Mouse (Mus musculus): Measurements from ENCODE around the gene Snx29. TPM values are rescaled to one million over a fixed set of nuclear protein-coding genes. Genes with fewer than 3 reads are reported as not detected.
"Not testable (repeated sequence)": the region's sequence is repeated elsewhere in the genome, so short reads cannot be mapped to it uniquely, and the experiment has no call there.

The Snx29 gene
- total and polyA plus RNA-seq, 2 experiments from 2014 or later: 8.2 to 18.7 TPM

DNA sequence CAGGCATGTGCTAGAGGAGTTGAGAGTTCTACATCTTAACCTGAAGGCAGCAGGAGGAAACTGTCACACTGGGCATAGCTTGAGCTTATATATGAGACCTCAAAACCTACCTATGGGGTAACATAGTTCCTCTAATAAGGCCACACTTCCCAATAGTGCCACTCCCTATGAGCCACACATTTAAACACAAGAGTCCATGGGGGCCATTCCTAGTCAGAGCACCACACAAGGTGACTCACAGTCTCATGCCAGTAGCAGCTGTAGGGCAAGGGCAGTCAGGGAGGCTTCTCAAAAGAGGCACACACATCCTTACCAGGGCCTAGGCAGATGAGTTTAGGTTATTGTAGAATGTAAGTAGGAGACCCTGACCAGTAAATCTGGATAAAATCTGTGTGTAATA is 119.8 kb downstream of the Snx29 start:
- H3K9ac ChIP-seq (replicated peaks; ENCODE audit: low read length): no peak overlapping the region
- DNase-seq (ENCODE audit: low spot score): no peak
- H3K27ac ChIP-seq: no peak overlapping the region
- H3K4me3 ChIP-seq (ENCODE audit: low read length): no peak overlapping the region
- no peaks in the 10 kb centered on the region for H3K4me1 ChIP-seq (ENCODE audit: insufficient read depth, low read length)
- no peak for TF ChIP-seq CTCF (IDR thresholded peaks at IDR 0.05; ENCODE audit: low read depth)
- no peaks in the 10 kb centered on the region for H3K9me3 ChIP-seq (ENCODE audit: low read length)
- ATAC-seq: no peak
- no peaks in the 10 kb centered on the region for H3K27me3 ChIP-seq (ENCODE audit: insufficient read depth, low read length)
- H3K36me3 ChIP-seq (ENCODE audit: insufficient read depth, low read length): 0 out of 2 replicates have a peak, but pooled peaks cover 2% of the 10 kb centered on the region
- H3K4me2 ChIP-seq (ENCODE audit: low read depth, low read length): no peak overlapping the region

DNA sequence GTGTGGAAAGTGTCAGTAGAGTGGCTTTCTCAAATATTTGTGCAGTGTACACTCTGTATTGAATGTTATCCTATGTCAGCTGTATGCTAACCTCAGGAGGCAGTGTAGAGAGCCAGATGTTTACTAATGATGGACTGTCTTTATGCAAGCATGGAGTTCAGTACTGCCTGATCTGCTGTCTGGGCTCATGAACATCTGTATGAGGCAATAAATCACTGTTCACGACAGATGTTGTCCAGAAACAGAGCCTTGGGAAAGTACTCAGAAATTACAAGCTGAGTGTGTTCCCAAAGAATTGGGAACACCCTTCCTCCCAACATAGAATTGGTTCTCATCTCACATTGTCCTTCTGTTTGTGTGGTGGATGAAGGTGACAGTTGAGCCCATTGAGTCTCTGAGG is 121.9 kb downstream of the Snx29 start:
- H3K9ac ChIP-seq (replicated peaks; ENCODE audit: low read length): no peak overlapping the region
- no peaks in the 10 kb centered on the region for H3K9me3 ChIP-seq (ENCODE audit: low read length)
- H3K4me2 ChIP-seq (ENCODE audit: low read depth, low read length): no peak overlapping the region
- no peaks in the 10 kb centered on the region for H3K27me3 ChIP-seq (ENCODE audit: insufficient read depth, low read length)
- ATAC-seq (no peak), DNase-seq (ENCODE audit: low spot score) (no peak)
- 0 out of 2 replicates have a peak, but pooled peaks cover 6% of the 10 kb centered on the region for H3K36me3 ChIP-seq (ENCODE audit: insufficient read depth, low read length)
- 90% methylated on average over 1 of the region's 1 CpGs for WGBS
- H3K4me3 ChIP-seq (ENCODE audit: low read length): no peak overlapping the region
- H3K27ac ChIP-seq: no peak overlapping the region
- no peak for TF ChIP-seq CTCF (IDR thresholded peaks at IDR 0.05; ENCODE audit: low read depth)
- H3K4me1 ChIP-seq (ENCODE audit: insufficient read depth, low read length): no peaks in the 10 kb centered on the region

DNA sequence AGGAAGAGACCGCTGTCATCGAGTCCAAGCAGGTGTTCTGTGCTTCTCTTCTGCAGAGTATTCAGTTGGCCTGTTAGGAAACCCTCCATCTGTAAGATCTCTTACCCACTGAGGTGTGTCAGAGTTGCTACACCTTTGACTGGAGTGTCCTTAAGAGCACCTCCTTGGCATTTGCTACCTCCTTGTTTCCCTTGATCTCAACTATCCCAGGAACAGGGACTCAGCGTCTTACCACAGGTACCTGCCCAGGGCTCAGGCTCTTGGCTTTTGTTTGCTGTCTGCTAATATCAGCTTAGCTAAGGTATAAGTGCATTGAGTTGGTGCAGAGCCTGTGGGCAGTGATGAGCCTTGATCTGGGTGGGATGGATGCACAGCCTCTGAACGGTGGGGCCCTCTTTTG is 124.3 kb downstream of the Snx29 start:
- no peaks in the 10 kb centered on the region for H3K27me3 ChIP-seq (ENCODE audit: insufficient read depth, low read length)
- 0 out of 2 replicates have a peak, but pooled peaks cover 10% of the 10 kb centered on the region for H3K36me3 ChIP-seq (ENCODE audit: insufficient read depth, low read length)
- ATAC-seq: no peak
- WGBS: 97% methylated on average over 4 of the region's 4 CpGs
- no peak overlapping the region for H3K27ac ChIP-seq
- H3K4me1 ChIP-seq (ENCODE audit: insufficient read depth, low read length): no peaks in the 10 kb centered on the region
- no peak overlapping the region for H3K9ac ChIP-seq (replicated peaks; ENCODE audit: low read length)
- no peak for DNase-seq (ENCODE audit: low spot score)
- H3K4me3 ChIP-seq (ENCODE audit: low read length): no peak overlapping the region
- H3K9me3 ChIP-seq (ENCODE audit: low read length): no peaks in the 10 kb centered on the region
- no peak overlapping the region for H3K4me2 ChIP-seq (ENCODE audit: low read depth, low read length)
- no peak for TF ChIP-seq CTCF (IDR thresholded peaks at IDR 0.05; ENCODE audit: low read depth)

DNA sequence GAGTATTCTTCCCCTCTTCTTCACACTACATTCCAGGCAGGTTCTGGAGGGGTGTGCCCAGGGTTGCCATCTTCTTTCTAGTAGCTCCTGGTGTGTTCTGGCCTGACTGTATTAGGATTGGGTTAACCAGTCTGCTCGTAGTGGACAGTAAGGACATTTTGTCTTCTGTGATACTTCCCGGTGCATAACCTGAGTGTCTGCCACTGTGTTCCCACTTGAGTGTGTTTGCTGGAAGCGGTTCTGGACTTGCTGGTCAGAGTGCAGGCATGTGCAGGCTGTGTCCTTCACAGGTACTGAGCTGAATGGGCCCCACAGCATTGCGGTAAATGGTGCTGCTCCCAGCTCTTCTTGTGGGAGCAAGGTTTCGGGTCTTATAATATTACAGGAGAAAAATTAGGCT is 125.2 kb downstream of the Snx29 start:
- ATAC-seq: no peak
- H3K9me3 ChIP-seq (ENCODE audit: low read length): no peaks in the 10 kb centered on the region

DNA sequence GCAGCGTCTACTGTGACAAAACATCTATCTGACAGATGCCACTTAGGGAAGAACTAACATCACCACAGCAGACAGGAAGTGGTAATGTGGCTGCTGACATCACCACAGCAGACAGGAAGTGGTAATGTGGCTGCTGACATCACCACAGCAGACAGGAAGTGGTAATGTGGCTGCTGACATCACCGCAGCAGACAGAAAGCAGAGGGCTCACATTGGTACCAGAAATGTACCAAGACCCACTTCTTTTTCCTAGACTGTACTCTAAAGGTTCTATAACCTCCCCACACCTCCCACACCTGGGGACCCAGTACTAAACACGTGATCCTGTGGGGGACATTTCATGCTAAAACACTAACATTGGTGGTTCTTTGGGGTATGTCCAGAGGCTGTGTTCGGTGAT is 126.0 kb downstream of the Snx29 start:
- not testable (repeated sequence) for H3K4me2 ChIP-seq (ENCODE audit: low read depth, low read length); ATAC-seq; H3K27me3 ChIP-seq (ENCODE audit: insufficient read depth, low read length); H3K4me3 ChIP-seq (ENCODE audit: low read length); DNase-seq (ENCODE audit: low spot score); H3K4me1 ChIP-seq (ENCODE audit: insufficient read depth, low read length); H3K9ac ChIP-seq (replicated peaks; ENCODE audit: low read length); H3K9me3 ChIP-seq (ENCODE audit: low read length); H3K27ac ChIP-seq
- peaks cover 26% of the 10 kb centered on the region for H3K36me3 ChIP-seq (ENCODE audit: insufficient read depth, low read length)
- 97% methylated on average over 4 of the region's 4 CpGs for WGBS

More for the DNA sequence above, 125.2 kb downstream of the Snx29 start:
- no peak for TF ChIP-seq CTCF (IDR thresholded peaks at IDR 0.05; ENCODE audit: low read depth)
- DNase-seq (ENCODE audit: low spot score): no peak
- WGBS: 94% methylated on average over 5 of the region's 5 CpGs
- Histone ChIP-seq H3K9ac (replicated peaks; ENCODE audit: low read length) (no peak overlapping the region), H3K4me1 (ENCODE audit: insufficient read depth, low read length) (no peaks in the 10 kb centered on the region), H3K4me3 (ENCODE audit: low read length) (no peak overlapping the region), H3K27ac (no peak overlapping the region), H3K4me2 (ENCODE audit: low read depth, low read length) (no peak overlapping the region), H3K36me3 (ENCODE audit: insufficient read depth, low read length) (0 out of 2 replicates have a peak, but pooled peaks cover 18% of the 10 kb centered on the region), H3K27me3 (ENCODE audit: insufficient read depth, low read length) (no peaks in the 10 kb centered on the region)

DNA sequence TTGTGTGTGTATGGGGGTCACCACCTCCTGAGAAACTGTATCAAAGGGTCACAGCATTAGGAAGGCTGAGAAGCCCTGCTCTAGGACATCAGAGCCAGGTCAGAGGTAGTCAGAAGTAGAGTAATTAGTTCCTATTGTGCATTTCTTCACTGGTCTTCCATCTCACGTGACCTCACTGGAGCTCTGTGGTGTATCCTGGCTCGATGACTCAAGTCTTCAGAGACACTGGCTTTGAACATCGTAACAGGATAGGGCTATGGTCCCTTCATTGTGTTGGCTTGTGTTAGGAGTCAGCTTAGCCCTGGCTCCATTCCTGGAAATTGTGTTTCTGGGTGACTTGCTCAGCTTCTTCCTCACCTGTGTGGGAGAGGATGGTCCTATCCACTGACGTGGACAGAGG is 126.6 kb downstream of the Snx29 start:
- no peaks in the 10 kb centered on the region for H3K4me1 ChIP-seq (ENCODE audit: insufficient read depth, low read length)
- 83% methylated on average over 4 of the region's 4 CpGs for WGBS
- TF ChIP-seq CTCF (IDR thresholded peaks at IDR 0.05; ENCODE audit: low read depth): no peak

DNA sequence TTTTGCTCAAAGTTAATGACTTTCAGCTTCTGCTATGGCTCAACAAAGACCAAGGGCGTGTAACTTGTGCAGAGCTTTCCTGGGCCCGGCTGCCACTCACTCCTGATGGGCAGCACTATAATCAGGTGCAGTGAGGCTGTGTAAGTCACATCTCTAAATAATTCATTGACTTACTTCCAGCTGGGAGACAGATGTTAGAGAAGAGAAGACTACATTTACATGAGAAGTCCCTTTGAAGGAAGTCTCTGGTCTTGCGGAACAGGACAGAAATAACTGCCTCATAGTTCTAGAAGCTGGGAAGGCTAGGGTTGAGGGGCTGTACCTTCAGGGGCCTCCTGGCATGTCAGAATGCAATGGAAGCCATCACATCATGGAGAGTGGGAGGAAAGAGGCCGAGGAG is 127.9 kb downstream of the Snx29 start:
- Histone ChIP-seq H3K36me3 (ENCODE audit: insufficient read depth, low read length) (peaks cover 30% of the 10 kb centered on the region), H3K9me3 (ENCODE audit: low read length) (no peaks in the 10 kb centered on the region), H3K4me1 (ENCODE audit: insufficient read depth, low read length) (no peaks in the 10 kb centered on the region), H3K27me3 (ENCODE audit: insufficient read depth, low read length) (no peaks in the 10 kb centered on the region), H3K4me2 (ENCODE audit: low read depth, low read length) (no peak overlapping the region), H3K4me3 (ENCODE audit: low read length) (no peak overlapping the region), H3K27ac (no peak overlapping the region), H3K9ac (replicated peaks; ENCODE audit: low read length) (no peak overlapping the region)
- DNase-seq (ENCODE audit: low spot score) (no peak), ATAC-seq (no peak)
- TF ChIP-seq CTCF (IDR thresholded peaks at IDR 0.05; ENCODE audit: low read depth): no peak
- WGBS: 82% methylated on average over 4 of the region's 4 CpGs

More for the DNA sequence above, 126.6 kb downstream of the Snx29 start:
- Histone ChIP-seq H3K27me3 (ENCODE audit: insufficient read depth, low read length) (no peaks in the 10 kb centered on the region), H3K36me3 (ENCODE audit: insufficient read depth, low read length) (peaks cover 26% of the 10 kb centered on the region), H3K27ac (no peak overlapping the region), H3K4me2 (ENCODE audit: low read depth, low read length) (no peak overlapping the region), H3K9me3 (ENCODE audit: low read length) (no peaks in the 10 kb centered on the region), H3K9ac (replicated peaks; ENCODE audit: low read length) (no peak overlapping the region), H3K4me3 (ENCODE audit: low read length) (no peak overlapping the region)
- ATAC-seq: no peak
- DNase-seq (ENCODE audit: low spot score): no peak
